Mouse (Mus musculus) cerebellum, adult 2 months (tissue): ENCODE results near the gene Borcs6.

Source experiments
- CTCF ChIP-seq: fragments of 200-500 bp; IDR thresholded peaks from 2 replicates; pipeline ENCODE4 v1.5.1; 2011; ENCODE audit warnings: low read depth, mild to moderate bottlenecking, control low read depth, low read length, moderate library complexity, borderline replicate concordance; ENCODE audit not compliant: insufficient read depth
- POLR2A ChIP-seq: fragments of 200-500 bp; IDR thresholded peaks from 2 replicates; pipeline ENCODE4 v1.6.1; 2011; ENCODE audit warnings: low read length, control low read depth, borderline replicate concordance; ENCODE audit not compliant: insufficient read depth

- no peak for TF ChIP-seq CTCF
- no peak for TF ChIP-seq POLR2A
Observed at GRCm38 (mm10) chr11:69103121-69103520, 43.6 kb downstream of the Borcs6 start.
